Mouse (Mus musculus): ENCODE measurements around the gene Mpp3. TPM values are rescaled to one million over a fixed set of nuclear protein-coding genes. Genes with fewer than 3 reads are reported as not detected.

Gene Mpp3
- polyA plus RNA-seq, 1 experiment from 2014 or later = 7.1 TPM

DNA sequence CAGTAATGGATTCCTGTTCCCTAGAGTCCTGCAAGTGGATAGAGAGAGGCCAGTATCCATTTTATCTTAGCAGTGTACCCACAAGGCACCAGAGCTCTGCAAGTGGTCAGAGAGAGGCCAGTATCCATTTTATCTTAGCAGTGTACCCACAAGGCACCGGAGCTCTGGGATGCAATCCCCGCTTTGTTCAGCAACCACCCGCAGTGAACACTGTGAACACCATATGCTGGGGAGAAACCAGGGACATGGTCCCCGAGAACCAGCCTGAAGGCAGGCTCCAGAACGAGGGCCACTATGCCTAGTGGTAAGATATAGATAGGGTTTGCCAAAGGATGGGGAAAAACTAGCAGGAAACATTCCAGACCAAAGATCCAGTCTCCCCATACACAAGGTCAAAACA lies 49.1 kb downstream of the Mpp3 start:
- H3K9me3 ChIP-seq (ENCODE audit: control insufficient read depth, low read depth, low read length) = no peaks in the 10 kb centered on the region
- H3K27ac ChIP-seq (ENCODE audit: low read length) = no peak overlapping the region
- H3K36me3 ChIP-seq (ENCODE audit: control insufficient read depth, insufficient read depth, low read length) = no peaks in the 10 kb centered on the region
- H3K4me3 ChIP-seq (ENCODE audit: low read depth, low read length) = no peak overlapping the region
- H3K4me2 ChIP-seq (replicated peaks; ENCODE audit: low read depth, low read length) = no peak overlapping the region
- H3K9ac ChIP-seq (replicated peaks; ENCODE audit: low read depth, low read length) = no peak overlapping the region
- 93% methylated on average over 5 of the region's 5 CpGs for WGBS
- no peaks in the 10 kb centered on the region for H3K27me3 ChIP-seq (ENCODE audit: control insufficient read depth, insufficient read depth, low read length)
- ATAC-seq (ENCODE audit: insufficient number of reproducible peaks, insufficient read depth, low FRiP score, low read depth) = no peak
- no peaks in the 10 kb centered on the region for H3K4me1 ChIP-seq (ENCODE audit: control insufficient read depth, insufficient read depth, low read length)

GRCm38 (mm10) chr11:101976949-101977348 lies 51.3 kb downstream of the Mpp3 start:
- no peaks in the 10 kb centered on the region; the same call in 1 of the 2 replicates for H3K36me3 ChIP-seq (ENCODE audit: control insufficient read depth, insufficient read depth, low read length)
- WGBS = 94% methylated on average over 7 of the region's 7 CpGs
- no peaks in the 10 kb centered on the region for H3K4me1 ChIP-seq (ENCODE audit: control insufficient read depth, insufficient read depth, low read length)
- no peaks in the 10 kb centered on the region for H3K9me3 ChIP-seq (ENCODE audit: control insufficient read depth, low read depth, low read length)
- H3K4me2 ChIP-seq (replicated peaks; ENCODE audit: low read depth, low read length) = no peak overlapping the region
- H3K4me3 ChIP-seq (ENCODE audit: low read depth, low read length) = no peak overlapping the region
- H3K9ac ChIP-seq (replicated peaks; ENCODE audit: low read depth, low read length) = no peak overlapping the region
- H3K27ac ChIP-seq (ENCODE audit: low read length) = no peak overlapping the region
- ATAC-seq (ENCODE audit: insufficient number of reproducible peaks, insufficient read depth, low FRiP score, low read depth) = no peak
- no peaks in the 10 kb centered on the region for H3K27me3 ChIP-seq (ENCODE audit: control insufficient read depth, insufficient read depth, low read length)

- no peak overlapping the region for H3K4me3 ChIP-seq (ENCODE audit: low read depth, low read length)
- WGBS = 54% methylated on average over 9 of the region's 9 CpGs
Observed at GRCm38 (mm10) chr11:101974923-101975322, 53.3 kb downstream of the Mpp3 start.

DNA sequence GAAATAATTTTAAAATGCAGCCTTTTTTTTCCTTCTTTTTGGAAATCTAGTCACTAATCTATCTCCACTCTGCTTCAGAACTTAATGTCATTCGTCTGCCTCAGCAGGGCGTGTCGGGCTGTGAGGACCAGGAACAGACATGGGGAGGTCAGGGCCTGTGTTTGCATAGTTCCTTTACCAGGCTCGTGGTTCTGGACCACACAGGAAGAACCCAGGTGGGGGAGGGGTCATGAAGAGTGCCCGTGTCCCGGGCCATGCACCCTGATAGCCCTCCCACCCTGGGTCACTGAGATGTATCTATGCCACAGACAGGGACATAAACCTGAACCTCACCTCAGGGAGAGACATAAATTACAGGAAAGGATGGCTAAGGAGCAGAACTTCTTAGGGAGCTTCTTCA lies 54.1 kb downstream of the Mpp3 start:
- ATAC-seq (ENCODE audit: insufficient number of reproducible peaks, insufficient read depth, low FRiP score, low read depth) = no peak
- WGBS = 24% methylated on average over 6 of the region's 6 CpGs
- H3K27me3 ChIP-seq (ENCODE audit: control insufficient read depth, insufficient read depth, low read length) = no peaks in the 10 kb centered on the region
- H3K27ac ChIP-seq (ENCODE audit: low read length) = no peak overlapping the region
- no peaks in the 10 kb centered on the region for H3K4me1 ChIP-seq (ENCODE audit: control insufficient read depth, insufficient read depth, low read length)
- H3K36me3 ChIP-seq (ENCODE audit: control insufficient read depth, insufficient read depth, low read length) = no peaks in the 10 kb centered on the region; the same call in 1 of the 2 replicates
- H3K9ac ChIP-seq (replicated peaks; ENCODE audit: low read depth, low read length) = no peak overlapping the region
- H3K4me3 ChIP-seq (ENCODE audit: low read depth, low read length) = no peak overlapping the region
- H3K9me3 ChIP-seq (ENCODE audit: control insufficient read depth, low read depth, low read length) = no peaks in the 10 kb centered on the region
- H3K4me2 ChIP-seq (replicated peaks; ENCODE audit: low read depth, low read length) = no peak overlapping the region

More at GRCm38 (mm10) chr11:101974923-101975322, 53.3 kb downstream of the Mpp3 start:
- Histone ChIP-seq H3K36me3 (ENCODE audit: control insufficient read depth, insufficient read depth, low read length) (no peaks in the 10 kb centered on the region; the same call in 1 of the 2 replicates), H3K27me3 (ENCODE audit: control insufficient read depth, insufficient read depth, low read length) (no peaks in the 10 kb centered on the region), H3K9ac (replicated peaks; ENCODE audit: low read depth, low read length) (no peak overlapping the region), H3K27ac (ENCODE audit: low read length) (no peak overlapping the region), H3K4me1 (ENCODE audit: control insufficient read depth, insufficient read depth, low read length) (no peaks in the 10 kb centered on the region), H3K9me3 (ENCODE audit: control insufficient read depth, low read depth, low read length) (no peaks in the 10 kb centered on the region), H3K4me2 (replicated peaks; ENCODE audit: low read depth, low read length) (no peak overlapping the region)
- no peak for ATAC-seq (ENCODE audit: insufficient number of reproducible peaks, insufficient read depth, low FRiP score, low read depth)

GRCm38 (mm10) chr11:101973496-101973895 lies 54.8 kb downstream of the Mpp3 start:
- Histone ChIP-seq H3K9ac (replicated peaks; ENCODE audit: low read depth, low read length) (no peak overlapping the region), H3K4me1 (ENCODE audit: control insufficient read depth, insufficient read depth, low read length) (peaks cover 3% of the 10 kb centered on the region; the same call in 1 of the 2 replicates), H3K4me2 (replicated peaks; ENCODE audit: low read depth, low read length) (no peak overlapping the region), H3K9me3 (ENCODE audit: control insufficient read depth, low read depth, low read length) (no peaks in the 10 kb centered on the region), H3K27ac (ENCODE audit: low read length) (no peak overlapping the region), H3K27me3 (ENCODE audit: control insufficient read depth, insufficient read depth, low read length) (no peaks in the 10 kb centered on the region), H3K36me3 (ENCODE audit: control insufficient read depth, insufficient read depth, low read length) (no peaks in the 10 kb centered on the region; the same call in 1 of the 2 replicates), H3K4me3 (ENCODE audit: low read depth, low read length) (no peak overlapping the region)
- 82% methylated on average over 9 of the region's 9 CpGs for WGBS
- ATAC-seq (ENCODE audit: insufficient number of reproducible peaks, insufficient read depth, low FRiP score, low read depth) = no peak

- no peaks in the 10 kb centered on the region for H3K27me3 ChIP-seq (ENCODE audit: control insufficient read depth, insufficient read depth, low read length)
- 90% methylated on average over 5 of the region's 5 CpGs for WGBS
- ATAC-seq (ENCODE audit: insufficient number of reproducible peaks, insufficient read depth, low FRiP score, low read depth) = no peak
- H3K4me2 ChIP-seq (replicated peaks; ENCODE audit: low read depth, low read length) = no peak overlapping the region
- H3K4me3 ChIP-seq (ENCODE audit: low read depth, low read length) = no peak overlapping the region
- no peaks in the 10 kb centered on the region for H3K9me3 ChIP-seq (ENCODE audit: control insufficient read depth, low read depth, low read length)
- H3K4me1 ChIP-seq (ENCODE audit: control insufficient read depth, insufficient read depth, low read length) = peaks cover 5% of the 10 kb centered on the region; the same call in 1 of the 2 replicates
- no peak overlapping the region for H3K27ac ChIP-seq (ENCODE audit: low read length)
- H3K36me3 ChIP-seq (ENCODE audit: control insufficient read depth, insufficient read depth, low read length) = no peaks in the 10 kb centered on the region; the same call in 1 of the 2 replicates
- no peak overlapping the region for H3K9ac ChIP-seq (replicated peaks; ENCODE audit: low read depth, low read length)
Observed at GRCm38 (mm10) chr11:101972651-101973050, 55.6 kb downstream of the Mpp3 start.

GRCm38 (mm10) chr11:101972097-101972496 lies 56.2 kb downstream of the Mpp3 start:
- Histone ChIP-seq H3K4me1 (ENCODE audit: control insufficient read depth, insufficient read depth, low read length) (peaks cover 5% of the 10 kb centered on the region; the same call in 1 of the 2 replicates), H3K4me3 (ENCODE audit: low read depth, low read length) (no peak overlapping the region), H3K27me3 (ENCODE audit: control insufficient read depth, insufficient read depth, low read length) (no peaks in the 10 kb centered on the region), H3K36me3 (ENCODE audit: control insufficient read depth, insufficient read depth, low read length) (no peaks in the 10 kb centered on the region; the same call in 1 of the 2 replicates), H3K9ac (replicated peaks; ENCODE audit: low read depth, low read length) (no peak overlapping the region), H3K9me3 (ENCODE audit: control insufficient read depth, low read depth, low read length) (no peaks in the 10 kb centered on the region), H3K27ac (ENCODE audit: low read length) (no peak overlapping the region), H3K4me2 (replicated peaks; ENCODE audit: low read depth, low read length) (no peak overlapping the region)
- 85% methylated on average over 3 of the region's 3 CpGs for WGBS
- ATAC-seq (ENCODE audit: insufficient number of reproducible peaks, insufficient read depth, low FRiP score, low read depth) = no peak

- ATAC-seq (ENCODE audit: insufficient number of reproducible peaks, insufficient read depth, low FRiP score, low read depth) = no peak
- WGBS = 47% methylated on average over 3 of the region's 3 CpGs
Observed at GRCm38 (mm10) chr11:101971410-101971809, 56.9 kb downstream of the Mpp3 start.

GRCm38 (mm10) chr11:101969835-101970234 lies 58.4 kb downstream of the Mpp3 start:
- no peaks in the 10 kb centered on the region; the same call in 1 of the 2 replicates for H3K36me3 ChIP-seq (ENCODE audit: control insufficient read depth, insufficient read depth, low read length)
- 0 out of 2 replicates have a peak, but pooled peaks cover 15% of the 10 kb centered on the region for H3K27me3 ChIP-seq (ENCODE audit: control insufficient read depth, insufficient read depth, low read length)
- H3K9ac ChIP-seq (replicated peaks; ENCODE audit: low read depth, low read length) = no peak overlapping the region
- no peaks in the 10 kb centered on the region for H3K9me3 ChIP-seq (ENCODE audit: control insufficient read depth, low read depth, low read length)
- 79% methylated on average over 13 of the region's 13 CpGs for WGBS
- no peak overlapping the region for H3K4me3 ChIP-seq (ENCODE audit: low read depth, low read length)
- no peak for ATAC-seq (ENCODE audit: insufficient number of reproducible peaks, insufficient read depth, low FRiP score, low read depth)
- no peak overlapping the region for H3K27ac ChIP-seq (ENCODE audit: low read length)
- peaks cover 5% of the 10 kb centered on the region; the same call in 1 of the 2 replicates for H3K4me1 ChIP-seq (ENCODE audit: control insufficient read depth, insufficient read depth, low read length)
- no peak overlapping the region for H3K4me2 ChIP-seq (replicated peaks; ENCODE audit: low read depth, low read length)

More at GRCm38 (mm10) chr11:101971410-101971809, 56.9 kb downstream of the Mpp3 start:
- Histone ChIP-seq H3K9ac (replicated peaks; ENCODE audit: low read depth, low read length) (no peak overlapping the region), H3K4me3 (ENCODE audit: low read depth, low read length) (no peak overlapping the region), H3K27me3 (ENCODE audit: control insufficient read depth, insufficient read depth, low read length) (0 out of 2 replicates have a peak, but pooled peaks cover 1% of the 10 kb centered on the region), H3K36me3 (ENCODE audit: control insufficient read depth, insufficient read depth, low read length) (no peaks in the 10 kb centered on the region; the same call in 1 of the 2 replicates), H3K4me1 (ENCODE audit: control insufficient read depth, insufficient read depth, low read length) (peaks cover 5% of the 10 kb centered on the region; the same call in 1 of the 2 replicates), H3K9me3 (ENCODE audit: control insufficient read depth, low read depth, low read length) (no peaks in the 10 kb centered on the region), H3K4me2 (replicated peaks; ENCODE audit: low read depth, low read length) (no peak overlapping the region), H3K27ac (ENCODE audit: low read length) (no peak overlapping the region)
